In genomic region chr8:122665221-122665620, GRCm38 (mm10) we compare ENCODE assay signal across 8 mouse cellular contexts. TPM values are rescaled to one million over a fixed set of nuclear protein-coding genes. Genes with fewer than 3 reads are reported as not detected.
DNase-seq lines count a peak whose midpoint lies in the region; ATAC-seq and TF ChIP-seq lines count a peak whose summit lies in the region.

No protein-coding gene starts in this region.

- no peak; the same call in 1 of the 2 replicates for TF ChIP-seq EP300 in liver, postnatal 0 days (IDR thresholded peaks at IDR 0.05; ENCODE audit: low read depth)

- peaks cover 29% of the 10 kb centered on the region for H3K4me1 ChIP-seq in liver, postnatal 0 days (ENCODE audit: insufficient read depth)
- H3K4me1 ChIP-seq in stomach, embryonic 14.5 days (ENCODE audit: control insufficient read depth, insufficient read depth, low read length), result peaks cover 36% of the 10 kb centered on the region

- intact Hi-C loops in gastrocnemius, postnatal 14 days (cut with DNase I; ENCODE audit: low total_unique reads), result no loop called here

- peak; percentile 47; the same call in 1 of the 2 replicates for ATAC-seq in liver, postnatal 0 days
- ATAC-seq in stomach, embryonic 14.5 days (ENCODE audit: insufficient number of reproducible peaks, insufficient read depth, low FRiP score, low read depth), result no peak

- 43% methylated on average over 8 of the region's 8 CpGs for WGBS in liver, postnatal 0 days (ENCODE audit: insufficient replicate concordance)
- 39% methylated on average over 8 of the region's 8 CpGs for WGBS in stomach, embryonic 14.5 days

- H3K4me3 ChIP-seq in liver, postnatal 0 days (ENCODE audit: low read depth, low read length), result no peak overlapping the region
- no peak overlapping the region for H3K4me3 ChIP-seq in stomach, embryonic 14.5 days (ENCODE audit: low read depth, low read length)

- no peaks in the 10 kb centered on the region for H3K36me3 ChIP-seq in liver, postnatal 0 days (replicated peaks; ENCODE audit: insufficient read depth, low read length)
- H3K36me3 ChIP-seq in stomach, embryonic 14.5 days (ENCODE audit: control insufficient read depth, insufficient read depth, low read length), result no peaks in the 10 kb centered on the region

- no peak for TF ChIP-seq CTCF in liver, postnatal 0 days (IDR thresholded peaks at IDR 0.05; ENCODE audit: low read depth)

- H3K27ac ChIP-seq in liver, postnatal 0 days (ENCODE audit: low read depth), result peak overlapping the region; percentile 53
- H3K27ac ChIP-seq in stomach, embryonic 14.5 days (ENCODE audit: low read length), result peak overlapping the region; percentile 55; the same call in 1 of the 2 replicates

- peak; percentile 72 to 78 for DNase-seq in right cerebral cortex, postnatal 10 days (ENCODE audit: low spot score in 2 of 2)
- DNase-seq in right cerebral cortex, postnatal 36 days (ENCODE audit: low spot score in 2 of 2), result no peak
- DNase-seq in cerebellum, postnatal 10 days, result peak; percentile 80 to 85
- DNase-seq in gastrocnemius, postnatal 14 days, result peak; percentile 76
- DNase-seq in kidney, adult 18-20 months, result peak; percentile 54
- DNase-seq in liver, postnatal 0 days, result peak; percentile 51
- DNase-seq in embryo, embryonic 11 days, result no peak

- H3K27me3 ChIP-seq in liver, postnatal 0 days (ENCODE audit: insufficient read depth, low read length), result no peaks in the 10 kb centered on the region
- no peaks in the 10 kb centered on the region for H3K27me3 ChIP-seq in stomach, embryonic 14.5 days (ENCODE audit: control insufficient read depth, insufficient read depth, low read length)

- no peak overlapping the region for H3K4me2 ChIP-seq in liver, postnatal 0 days (ENCODE audit: low read depth, low read length)
- H3K4me2 ChIP-seq in stomach, embryonic 14.5 days (replicated peaks; ENCODE audit: low read depth, low read length), result no peak overlapping the region

- H3K9ac ChIP-seq in liver, postnatal 0 days (replicated peaks), result no peak overlapping the region
- no peak overlapping the region for H3K9ac ChIP-seq in stomach, embryonic 14.5 days (replicated peaks; ENCODE audit: low read depth, low read length)

- no peaks in the 10 kb centered on the region for H3K9me3 ChIP-seq in liver, postnatal 0 days (ENCODE audit: low read length)
- no peaks in the 10 kb centered on the region for H3K9me3 ChIP-seq in stomach, embryonic 14.5 days (ENCODE audit: control insufficient read depth, low read depth, low read length)

RNA-seq across cellular contexts. Expression of gene Cbfa2t3, which starts 33.7 kb away (rescaled TPM):
- 10 to 100 TPM; 19.5 to 23.2 TPM for total RNA-seq in gastrocnemius, postnatal 14 days (2021)
- 2.1 and 2.4 TPM in 2 replicates for polyA plus RNA-seq in liver, postnatal 0 days (2015; fragmentation: Nextera tagmentation; extraction: Ambion mirVana)
- polyA plus RNA-seq in stomach, embryonic 14.5 days (2014; fragmentation: Nextera tagmentation; extraction: Ambion mirVana), result 4.1 and 4.4 TPM in 2 replicates

RNA-seq across cellular contexts. Expression of gene Pabpn1l, which starts 42.7 kb away (rescaled TPM):
- total RNA-seq in gastrocnemius, postnatal 14 days (2021), result not detected
- polyA plus RNA-seq in liver, postnatal 0 days (2015; fragmentation: Nextera tagmentation; extraction: Ambion mirVana), result not detected in 2 replicates
- polyA plus RNA-seq in stomach, embryonic 14.5 days (2014; fragmentation: Nextera tagmentation; extraction: Ambion mirVana), result not detected in 2 replicates

RNA-seq across cellular contexts. Expression of gene Trappc2l, which starts 53.8 kb away (rescaled TPM):
- total RNA-seq in gastrocnemius, postnatal 14 days (2021), result 10 to 100 TPM; 47.5 TPM
- 29.3 and 30.7 TPM in 2 replicates for polyA plus RNA-seq in liver, postnatal 0 days (2015; fragmentation: Nextera tagmentation; extraction: Ambion mirVana)
- 55.9 and 66.9 TPM in 2 replicates for polyA plus RNA-seq in stomach, embryonic 14.5 days (2014; fragmentation: Nextera tagmentation; extraction: Ambion mirVana)

RNA-seq across cellular contexts. Expression of gene Galns, which starts 54.0 kb away (rescaled TPM):
- total RNA-seq in gastrocnemius, postnatal 14 days (2021), result 1 to 10 TPM; 2.9 to 3.6 TPM
- 6.8 and 6.9 TPM in 2 replicates for polyA plus RNA-seq in liver, postnatal 0 days (2015; fragmentation: Nextera tagmentation; extraction: Ambion mirVana)
- 12.6 and 14.6 TPM in 2 replicates for polyA plus RNA-seq in stomach, embryonic 14.5 days (2014; fragmentation: Nextera tagmentation; extraction: Ambion mirVana)

Comparison
In these comparisons a context has a peak if more than half of its experiments do, and no peak if none do; other contexts are left out.
1. DNase-seq: peak in right cerebral cortex, postnatal 10 days (2 of 2), cerebellum, postnatal 10 days (2 of 2), gastrocnemius, postnatal 14 days (single experiment), kidney, adult 18-20 months (single experiment) and liver, postnatal 0 days (single experiment); none in right cerebral cortex, postnatal 36 days (0 of 2) and embryo, embryonic 11 days (single experiment).